Mouse (Mus musculus) limb, embryonic 13.5 days (tissue): ENCODE results near the gene Heatr1. TPM values are rescaled to one million over a fixed set of nuclear protein-coding genes. Genes with fewer than 3 reads are reported as not detected.

Experiments
- ATAC-seq: fragments of 200-750 bp; cut with Nextera tagmentation; 2 replicates; pipeline ENCODE4 v1.8.0; 2017; ENCODE audit warnings: low read depth, moderate number of reproducible peaks, moderate TSS enrichment; ENCODE audit not compliant: low FRiP score
- H3K27ac ChIP-seq: fragments of 300-500 bp; sonication (generic); 2 replicates; pipeline ENCODE4 v1.5.1; 2015; ENCODE audit warnings: inconsistent platforms, mild to moderate bottlenecking, moderate library complexity
- H3K27me3 ChIP-seq: fragments of 300-500 bp; sonication (generic); 2 replicates; pipeline ENCODE4 v1.6.1; 2015; ENCODE audit warnings: mild to moderate bottlenecking, inconsistent platforms
- H3K36me3 ChIP-seq: fragments of 300-500 bp; sonication (generic); 2 replicates; pipeline ENCODE4 v1.6.1; 2015; ENCODE audit warnings: inconsistent platforms, mild to moderate bottlenecking, moderate library complexity
- H3K4me1 ChIP-seq: fragments of 300-500 bp; sonication (generic); 2 replicates; pipeline ENCODE4 v1.6.1; 2015; ENCODE audit warnings: inconsistent platforms
- H3K4me2 ChIP-seq: fragments of 300-500 bp; sonication (generic); replicated peaks from 2 replicates; pipeline ENCODE4 v1.6.1; 2015; ENCODE audit warnings: inconsistent platforms, mild to moderate bottlenecking, moderate library complexity
- H3K4me3 ChIP-seq: fragments of 300-500 bp; sonication (generic); 2 replicates; pipeline ENCODE4 v1.5.1; 2015; ENCODE audit warnings: moderate library complexity, mild to moderate bottlenecking, inconsistent platforms
- H3K9ac ChIP-seq: fragments of 300-500 bp; sonication (generic); 2 replicates; pipeline ENCODE4 v1.6.1; 2015; ENCODE audit warnings: mild to moderate bottlenecking, inconsistent platforms
- H3K9me3 ChIP-seq: fragments of 300-500 bp; sonication (generic); 2 replicates; pipeline ENCODE4 v1.6.1; 2016; ENCODE audit warnings: inconsistent platforms
- WGBS: fragments of 180-500 bp; shearing (Covaris S2); methylation state at CpG from one replicate; pipeline ENCODE4 v1.1.7; 2015; 5-methylcytosine and 5-hydroxymethylcytosine counted together
- polyA plus RNA-seq: library from polyadenylated mRNA; unstranded; fragments of >200 nt; fragmentation: Nextera tagmentation; extraction: Ambion mirVana; gene quantifications from 2 replicates; pipeline ENCODE4 v1.2.1, GENCODE M21; 2015

The Heatr1 gene
- polyA plus RNA-seq, 1 experiment from 2014 or later: 19.0 TPM

DNA sequence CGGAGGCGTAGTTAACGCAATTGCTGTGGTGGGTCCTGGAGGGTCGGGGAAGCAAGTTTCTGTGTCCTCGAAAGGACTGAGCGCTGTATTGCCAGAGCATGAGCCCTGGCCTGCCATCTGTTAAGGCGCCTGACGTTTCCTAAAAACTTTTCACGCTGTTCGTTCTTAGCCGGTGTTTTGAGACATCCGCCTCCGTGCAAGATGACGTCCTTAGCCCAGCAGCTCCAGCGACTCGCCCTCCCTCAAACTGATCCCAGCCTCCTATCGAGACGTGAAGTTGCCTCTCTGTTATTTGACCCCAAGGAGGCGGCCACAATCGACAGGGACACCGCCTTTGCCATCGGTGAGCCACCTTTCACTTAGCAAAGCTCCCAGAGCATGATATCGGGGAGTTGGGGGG is 744 bp downstream of the Heatr1 start:
- 0% methylated on average over 23 of the region's 23 CpGs for WGBS
- H3K27ac ChIP-seq: no peak overlapping the region

DNA sequence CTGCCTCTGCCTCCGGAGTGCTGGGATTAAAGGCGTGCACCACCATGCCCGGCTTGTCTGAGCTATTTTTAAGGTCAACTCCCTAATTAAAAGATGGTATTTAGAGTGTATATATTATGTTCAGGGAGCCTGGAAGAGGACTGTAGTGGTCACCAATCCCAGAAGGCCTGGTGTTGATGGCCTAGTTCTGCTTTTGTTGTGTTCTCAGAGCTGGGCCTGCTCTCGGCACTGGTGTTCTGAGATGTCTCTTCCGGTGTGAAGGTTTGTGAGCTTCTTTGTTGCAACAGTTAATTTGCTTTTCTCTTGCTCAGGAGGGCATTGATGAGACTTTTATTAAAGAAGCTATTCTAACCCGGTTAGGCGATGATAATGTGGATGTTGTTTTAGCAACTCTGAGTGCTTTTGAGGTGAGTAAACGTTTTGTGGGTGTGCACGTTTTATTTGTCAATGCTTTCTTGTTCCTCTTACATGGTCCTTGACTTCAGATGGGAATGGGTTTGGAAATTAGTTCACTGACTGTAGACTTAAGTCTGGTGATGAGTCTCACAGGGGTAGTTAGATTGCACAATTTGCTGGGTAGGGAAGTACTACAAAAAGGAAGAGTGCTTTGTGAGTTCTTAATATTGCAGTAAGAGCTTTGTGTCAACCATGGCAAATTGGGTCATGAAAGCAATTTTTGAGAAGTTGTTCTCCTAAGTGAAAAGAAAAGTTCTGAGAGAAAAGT is 13.7 kb downstream of the Heatr1 start:
- 90% methylated on average over 9 of the region's 9 CpGs for WGBS
- no peak for ATAC-seq
- H3K9ac ChIP-seq: no peak overlapping the region

More for the DNA sequence above, 744 bp downstream of the Heatr1 start:
- peaks cover 9% of the 10 kb centered on the region for H3K4me1 ChIP-seq
- H3K36me3 ChIP-seq: peaks cover 18% of the 10 kb centered on the region
- no peaks in the 10 kb centered on the region for H3K9me3 ChIP-seq
- H3K9ac ChIP-seq: peak overlapping the region; percentile 76
- peak; percentile 7 for ATAC-seq
- peak overlapping the region; percentile 91 for H3K4me3 ChIP-seq
- peak overlapping the region; percentile 95 for H3K4me2 ChIP-seq
- H3K27me3 ChIP-seq: peaks cover 3% of the 10 kb centered on the region; the same call in 1 of the 2 replicates

DNA sequence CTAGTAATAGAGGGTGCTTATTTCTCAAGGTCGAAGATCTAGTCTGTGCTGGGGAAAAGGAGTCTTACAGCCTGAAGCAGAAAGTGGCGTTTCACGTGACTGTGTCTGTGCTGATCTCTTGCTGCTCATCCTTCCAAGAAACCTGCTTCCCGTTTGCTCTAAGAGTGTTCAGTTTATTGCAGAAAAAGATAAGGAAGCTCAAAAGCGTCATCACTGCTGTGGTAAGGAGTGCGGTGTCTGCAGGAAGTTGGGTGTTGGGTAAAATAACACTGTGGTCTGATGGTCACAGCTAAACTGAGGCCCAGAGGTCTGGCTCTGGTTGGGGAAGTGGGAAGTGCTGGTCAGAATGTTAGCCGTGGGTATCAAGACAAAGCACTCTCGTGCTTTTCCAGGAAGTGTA is 17.2 kb downstream of the Heatr1 start:
- H3K27ac ChIP-seq: no peak overlapping the region
- no peak for ATAC-seq
- H3K27me3 ChIP-seq: no peaks in the 10 kb centered on the region
- 88% methylated on average over 8 of the region's 8 CpGs for WGBS
- H3K4me2 ChIP-seq: no peak overlapping the region
- H3K9me3 ChIP-seq: no peaks in the 10 kb centered on the region
- no peak overlapping the region for H3K9ac ChIP-seq
- peaks cover 74% of the 10 kb centered on the region for H3K36me3 ChIP-seq
- H3K4me1 ChIP-seq: no peaks in the 10 kb centered on the region
- no peak overlapping the region for H3K4me3 ChIP-seq

More for the DNA sequence above, 13.7 kb downstream of the Heatr1 start:
- Histone ChIP-seq H3K27me3 (no peaks in the 10 kb centered on the region), H3K4me2 (no peak overlapping the region), H3K4me1 (no peaks in the 10 kb centered on the region), H3K27ac (no peak overlapping the region), H3K4me3 (no peak overlapping the region), H3K36me3 (peaks cover 62% of the 10 kb centered on the region), H3K9me3 (no peaks in the 10 kb centered on the region)

DNA sequence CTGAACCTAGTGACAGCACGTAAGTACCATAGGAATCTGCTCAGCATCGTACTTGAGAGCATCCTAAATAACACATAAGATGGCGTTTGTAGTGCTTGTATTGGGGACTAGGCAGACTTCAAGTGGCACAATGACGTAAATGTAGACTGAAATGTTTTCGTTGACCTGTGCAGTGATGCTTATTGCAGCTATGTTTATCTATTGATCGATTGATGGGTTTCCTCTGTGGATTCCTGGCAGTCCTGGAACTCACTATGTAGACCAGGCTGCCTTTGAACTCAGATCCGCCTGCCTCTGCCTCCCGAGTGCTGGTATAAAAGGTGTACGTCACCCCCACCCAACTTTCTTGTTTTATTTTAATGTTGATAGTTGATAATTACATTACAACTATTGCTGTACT is 25.8 kb downstream of the Heatr1 start:
- Histone ChIP-seq H3K4me1 (no peaks in the 10 kb centered on the region), H3K9ac (no peak overlapping the region), H3K4me3 (no peak overlapping the region), H3K9me3 (no peaks in the 10 kb centered on the region), H3K4me2 (no peak overlapping the region), H3K27me3 (no peaks in the 10 kb centered on the region), H3K27ac (no peak overlapping the region), H3K36me3 (peaks cover 92% of the 10 kb centered on the region)
- WGBS: 94% methylated on average over 9 of the region's 9 CpGs
- ATAC-seq: no peak

DNA sequence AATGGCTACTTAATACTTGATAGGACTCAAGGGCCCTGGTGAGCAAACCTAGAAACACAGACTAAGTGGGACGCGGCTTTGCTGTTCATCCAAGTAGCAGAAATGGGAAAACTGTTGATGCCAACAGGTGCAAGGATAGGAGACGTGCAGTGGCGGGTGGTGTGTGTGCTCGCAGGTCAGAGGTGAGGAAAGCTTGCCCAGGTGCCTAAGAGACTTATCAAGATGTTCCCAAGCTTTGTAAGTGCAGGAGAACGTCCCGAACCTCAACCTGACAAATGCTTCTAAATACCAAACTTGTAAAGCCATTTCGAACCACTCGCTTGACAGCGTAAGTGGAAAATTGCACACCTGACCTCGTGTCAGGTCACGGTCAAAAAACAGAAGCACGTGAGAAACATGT is 33.7 kb downstream of the Heatr1 start:
- H3K36me3 ChIP-seq: peaks cover 93% of the 10 kb centered on the region
- WGBS: 93% methylated on average over 13 of the region's 13 CpGs
- H3K27ac ChIP-seq: no peak overlapping the region

DNA sequence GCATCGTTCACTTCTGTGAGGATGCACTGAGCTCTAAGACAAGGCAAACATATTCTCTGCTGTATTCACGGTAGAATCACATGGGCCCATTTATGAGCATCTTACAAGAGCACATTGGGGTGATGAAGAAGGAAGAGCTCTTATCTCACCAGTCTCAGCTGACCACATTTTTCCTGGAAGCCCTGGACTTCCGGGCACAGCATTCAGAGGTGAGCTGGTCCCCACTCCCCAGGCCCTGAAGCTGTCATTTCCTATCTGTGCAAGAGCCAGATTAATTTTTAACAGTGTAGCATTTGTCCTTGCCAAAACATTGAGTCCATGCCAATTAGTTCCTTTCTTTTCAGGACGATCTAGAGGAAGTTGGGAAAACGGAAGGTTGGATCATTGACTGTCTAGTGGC is 39.0 kb downstream of the Heatr1 start:
- H3K36me3 ChIP-seq: peaks cover 91% of the 10 kb centered on the region
- no peaks in the 10 kb centered on the region for H3K9me3 ChIP-seq
- no peak for ATAC-seq
- H3K27ac ChIP-seq: no peak overlapping the region
- no peak overlapping the region for H3K4me2 ChIP-seq
- no peak overlapping the region for H3K9ac ChIP-seq
- no peaks in the 10 kb centered on the region for H3K27me3 ChIP-seq
- H3K4me3 ChIP-seq: no peak overlapping the region
- no peaks in the 10 kb centered on the region for H3K4me1 ChIP-seq
- whole genome bisulfite sequencing: 90% methylated on average over 5 of the region's 5 CpGs

More for the DNA sequence above, 33.7 kb downstream of the Heatr1 start:
- Histone ChIP-seq H3K27me3 (no peaks in the 10 kb centered on the region), H3K4me2 (no peak overlapping the region), H3K9ac (no peak overlapping the region), H3K4me3 (no peak overlapping the region), H3K4me1 (no peaks in the 10 kb centered on the region), H3K9me3 (no peaks in the 10 kb centered on the region)
- ATAC-seq: no peak

DNA sequence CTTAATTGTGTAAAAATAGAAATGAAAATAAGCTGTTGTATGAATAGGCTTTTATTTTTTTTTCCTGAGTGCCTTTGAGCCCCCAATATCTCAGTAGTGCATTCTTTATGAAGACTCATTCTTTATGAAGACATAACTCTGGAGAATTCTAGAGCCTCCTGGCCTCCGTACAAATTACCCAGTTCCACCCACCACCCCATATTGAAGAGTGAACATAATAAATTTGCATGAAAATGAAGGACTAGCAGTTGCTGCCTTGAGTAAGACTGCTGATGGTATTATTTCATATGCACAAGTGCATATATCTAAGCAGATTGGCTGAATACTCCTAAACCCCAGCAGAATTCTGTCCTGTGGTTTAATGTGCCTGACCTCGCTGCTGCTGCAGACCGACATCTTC is 44.8 kb downstream of the Heatr1 start:
- Histone ChIP-seq H3K36me3 (peaks cover 66% of the 10 kb centered on the region), H3K4me2 (no peak overlapping the region), H3K9me3 (no peaks in the 10 kb centered on the region), H3K27me3 (no peaks in the 10 kb centered on the region), H3K4me1 (no peaks in the 10 kb centered on the region), H3K9ac (no peak overlapping the region), H3K27ac (no peak overlapping the region), H3K4me3 (no peak overlapping the region)
- 91% methylated on average over 3 of the region's 3 CpGs for WGBS
- ATAC-seq: no peak

DNA sequence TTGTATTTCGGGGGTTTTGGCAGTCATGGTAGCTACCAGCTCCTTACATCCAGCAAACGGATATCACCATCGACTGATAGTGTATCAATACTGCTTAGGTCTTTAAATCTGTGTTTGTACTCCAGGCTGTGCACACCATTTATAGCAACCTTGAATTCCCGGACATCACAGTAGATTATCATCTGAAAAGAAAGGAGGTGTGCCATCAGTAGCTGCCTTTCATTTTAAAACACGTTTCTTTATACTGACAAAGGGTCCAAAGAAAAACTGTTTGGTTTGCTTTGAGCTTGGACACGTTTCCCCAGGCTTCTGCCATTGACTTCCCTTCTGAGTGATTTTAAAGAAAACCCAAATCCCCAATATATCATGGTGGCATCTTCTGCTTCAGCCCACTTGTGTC is 46.0 kb downstream of the Heatr1 start:
- Histone ChIP-seq H3K4me1 (no peaks in the 10 kb centered on the region), H3K27me3 (no peaks in the 10 kb centered on the region), H3K4me2 (no peak overlapping the region), H3K27ac (no peak overlapping the region), H3K36me3 (peaks cover 54% of the 10 kb centered on the region), H3K9me3 (no peaks in the 10 kb centered on the region), H3K4me3 (no peak overlapping the region), H3K9ac (no peak overlapping the region)
- no peak for ATAC-seq
- WGBS: 86% methylated on average over 6 of the region's 6 CpGs

DNA sequence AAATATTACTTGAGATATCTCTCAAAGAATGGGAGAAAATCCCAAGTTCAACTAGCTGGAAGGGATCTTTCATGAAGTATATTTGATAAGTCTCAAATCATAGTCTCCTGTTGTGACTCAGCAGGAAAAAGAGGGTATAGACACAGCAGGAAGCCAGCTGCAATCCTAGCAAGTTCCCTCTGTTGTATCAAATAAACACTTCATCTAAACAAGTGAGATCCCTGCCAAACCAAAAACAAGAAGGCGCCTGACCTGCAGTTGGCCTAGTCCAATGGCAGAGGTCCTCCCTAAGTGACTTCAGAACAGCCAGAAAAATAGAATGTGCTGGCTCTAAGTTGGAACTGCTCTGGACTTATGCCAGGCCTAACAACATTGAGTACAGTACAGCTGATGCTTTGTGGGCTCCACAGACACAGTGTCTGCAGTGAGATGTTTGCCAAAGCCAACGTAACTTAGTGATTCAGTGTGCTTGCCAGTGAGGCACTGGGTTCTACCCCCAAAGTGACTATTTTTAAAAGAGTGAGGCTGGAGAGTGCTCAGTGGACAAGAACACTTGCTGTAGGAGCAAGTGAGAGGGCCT is 47.3 kb downstream of the Heatr1 start:
- no peaks in the 10 kb centered on the region for H3K4me1 ChIP-seq
- H3K4me2 ChIP-seq: no peak overlapping the region
- WGBS: 74% methylated on average over 2 of the region's 2 CpGs
- no peaks in the 10 kb centered on the region for H3K27me3 ChIP-seq
- no peak for ATAC-seq
- H3K36me3 ChIP-seq: peaks cover 51% of the 10 kb centered on the region
- H3K9ac ChIP-seq: no peak overlapping the region
- H3K9me3 ChIP-seq: no peaks in the 10 kb centered on the region
- no peak overlapping the region for H3K27ac ChIP-seq
- H3K4me3 ChIP-seq: no peak overlapping the region

DNA sequence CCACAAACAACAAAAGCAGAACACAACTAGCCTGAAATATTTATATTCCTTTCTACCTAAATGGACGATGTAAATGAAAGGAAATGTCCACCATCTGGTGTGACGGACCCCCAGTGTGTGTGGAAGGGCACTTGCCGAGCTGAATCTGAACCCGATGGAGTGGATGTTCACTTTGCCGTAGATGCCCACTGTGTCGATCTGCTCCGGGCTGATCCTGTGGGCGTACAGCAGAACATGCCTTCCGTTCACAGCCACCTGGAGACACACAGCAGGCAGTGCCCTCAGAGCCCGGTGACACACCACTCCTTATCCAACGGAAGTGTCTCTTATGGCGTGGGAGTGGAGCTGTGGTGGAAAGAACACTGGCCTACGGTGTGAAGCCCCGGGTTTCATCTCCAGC is 58.3 kb downstream of the Heatr1 start:
- Histone ChIP-seq H3K9me3 (no peaks in the 10 kb centered on the region), H3K4me3 (no peak overlapping the region), H3K36me3 (peaks cover 39% of the 10 kb centered on the region), H3K4me1 (no peaks in the 10 kb centered on the region), H3K27me3 (no peaks in the 10 kb centered on the region), H3K27ac (no peak overlapping the region), H3K9ac (no peak overlapping the region), H3K4me2 (no peak overlapping the region)
- ATAC-seq: no peak
- 86% methylated on average over 14 of the region's 14 CpGs for WGBS

DNA sequence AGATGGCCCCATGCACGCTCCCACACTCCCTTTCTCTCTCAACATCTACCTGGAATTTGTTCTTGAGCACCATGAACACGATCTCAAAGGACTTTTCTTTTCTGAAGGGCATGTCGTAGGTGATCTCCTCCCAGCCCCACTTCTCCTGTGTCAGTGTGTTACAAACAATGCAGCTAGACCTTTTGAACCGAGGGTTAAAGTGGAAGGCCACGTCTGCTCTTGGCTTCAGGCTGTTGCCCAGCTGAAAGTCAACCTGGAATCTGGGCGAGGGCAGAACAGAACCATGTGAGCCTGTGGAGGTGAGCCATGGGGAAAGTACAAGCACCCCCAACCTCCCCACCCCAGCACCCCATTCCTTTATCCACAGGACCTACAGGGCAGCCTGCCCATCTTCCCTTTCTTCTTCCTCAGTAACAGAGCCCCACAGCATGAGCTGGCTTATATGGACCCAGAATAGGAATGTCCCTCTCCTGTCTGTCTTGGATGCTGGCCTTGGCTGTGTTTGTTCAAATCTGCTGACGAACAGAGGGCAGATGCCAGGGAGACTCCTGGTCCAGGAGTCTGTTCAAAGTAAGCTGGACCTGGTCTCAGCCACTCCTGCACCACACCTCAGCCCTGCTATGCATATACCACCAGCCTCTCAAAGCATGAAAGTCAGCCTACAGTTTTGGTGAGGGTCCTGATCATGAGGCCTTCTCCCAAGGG is 60.0 kb downstream of the Heatr1 start:
- H3K9me3 ChIP-seq: no peaks in the 10 kb centered on the region
- no peak overlapping the region for H3K9ac ChIP-seq
- no peak for ATAC-seq
- no peaks in the 10 kb centered on the region for H3K27me3 ChIP-seq
- no peak overlapping the region for H3K4me2 ChIP-seq
- peaks cover 1% of the 10 kb centered on the region; the same call in 1 of the 2 replicates for H3K4me1 ChIP-seq
- 80% methylated on average over 7 of the region's 7 CpGs for WGBS
- H3K27ac ChIP-seq: no peak overlapping the region
- peaks cover 39% of the 10 kb centered on the region for H3K36me3 ChIP-seq
- H3K4me3 ChIP-seq: no peak overlapping the region

DNA sequence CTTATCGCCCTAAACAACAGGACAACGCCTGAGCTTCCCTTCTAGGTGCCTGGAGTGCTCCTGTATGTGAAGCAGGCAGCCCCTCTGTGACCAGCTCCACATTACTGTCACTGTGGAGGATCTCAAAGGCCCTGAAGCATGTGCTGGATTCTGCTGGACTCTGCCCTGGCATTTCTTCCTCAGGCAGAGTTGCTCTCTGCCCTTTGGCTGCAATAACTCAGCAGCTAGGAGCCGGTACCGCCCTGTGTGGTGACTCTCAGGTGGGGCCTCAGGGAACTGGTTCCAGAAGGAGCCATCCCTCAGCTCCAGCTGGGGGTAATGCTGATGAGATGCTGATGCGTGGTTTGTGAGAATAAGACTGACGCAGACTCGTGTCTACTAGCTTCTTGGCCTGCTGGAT is 61.9 kb downstream of the Heatr1 start:
- Histone ChIP-seq H3K4me3 (no peak overlapping the region), H3K36me3 (peaks cover 39% of the 10 kb centered on the region), H3K27me3 (no peaks in the 10 kb centered on the region), H3K4me2 (no peak overlapping the region), H3K4me1 (peaks cover 9% of the 10 kb centered on the region), H3K9ac (no peak overlapping the region), H3K9me3 (no peaks in the 10 kb centered on the region), H3K27ac (no peak overlapping the region)
- 73% methylated on average over 7 of the region's 7 CpGs for WGBS
- ATAC-seq: no peak
